Mouse (Mus musculus) MEL-GATA-1-ER (cell line): ENCODE measurements around the gene Fbxo47.

Source experiments
- DNase-seq: peaks from one replicate; pipeline ENCODE4 v3.0.0-alpha.2; 2012; ENCODE audit warnings: low read depth; ENCODE audit errors: extremely low read depth

The Fbxo47 gene

DNA sequence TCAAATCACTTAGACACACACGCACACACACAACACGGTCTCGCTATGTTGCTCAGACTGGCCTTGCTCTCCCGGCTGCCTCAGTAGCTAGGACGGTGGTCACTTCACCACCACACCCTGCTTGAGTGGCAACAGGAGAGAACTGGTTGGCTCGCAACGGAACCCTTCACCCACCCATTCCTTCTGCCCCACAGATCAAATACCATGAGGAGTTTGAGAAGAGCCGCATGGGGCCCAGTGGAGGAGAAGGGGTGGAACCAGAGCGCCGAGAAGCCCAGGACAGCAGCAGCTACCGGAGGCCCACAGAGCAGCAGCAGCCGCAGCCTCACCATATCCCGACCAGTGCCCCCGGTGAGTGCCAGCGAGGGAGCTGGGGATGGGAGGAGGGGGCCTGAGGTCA is 50.6 kb downstream of the Fbxo47 start:
- DNase-seq, result no peak

- DNase-seq, result no peak
These were observed 52.0 kb downstream of the Fbxo47 start for GRCm38 (mm10) chr11:97832001-97832400.

DNA sequence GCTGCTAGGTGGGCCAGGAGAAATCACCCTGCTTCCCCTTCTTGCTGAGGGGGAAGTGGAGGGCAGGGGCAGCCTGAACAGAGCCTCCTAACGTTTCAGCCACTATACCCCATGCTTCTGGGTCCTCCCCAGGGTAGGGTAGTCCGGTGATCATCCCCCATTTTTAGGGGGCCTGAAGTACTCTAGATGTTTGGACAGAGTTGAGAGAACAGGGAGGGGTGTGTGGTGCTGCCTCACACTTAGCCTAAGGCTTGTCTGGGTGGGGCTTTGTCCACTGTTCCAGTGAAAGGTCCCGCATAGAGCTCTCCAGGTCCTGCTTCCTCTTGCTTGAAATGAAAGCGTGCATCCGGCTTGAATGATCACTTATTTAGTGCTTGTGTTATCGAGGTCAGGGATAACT is 53.5 kb downstream of the Fbxo47 start:
- DNase-seq, result no peak

- no peak for DNase-seq
These were observed 54.0 kb downstream of the Fbxo47 start for GRCm38 (mm10) chr11:97829913-97830476.

GRCm38 (mm10) chr11:97829365-97829764 is 54.6 kb downstream of the Fbxo47 start:
- DNase-seq, result no peak

DNA sequence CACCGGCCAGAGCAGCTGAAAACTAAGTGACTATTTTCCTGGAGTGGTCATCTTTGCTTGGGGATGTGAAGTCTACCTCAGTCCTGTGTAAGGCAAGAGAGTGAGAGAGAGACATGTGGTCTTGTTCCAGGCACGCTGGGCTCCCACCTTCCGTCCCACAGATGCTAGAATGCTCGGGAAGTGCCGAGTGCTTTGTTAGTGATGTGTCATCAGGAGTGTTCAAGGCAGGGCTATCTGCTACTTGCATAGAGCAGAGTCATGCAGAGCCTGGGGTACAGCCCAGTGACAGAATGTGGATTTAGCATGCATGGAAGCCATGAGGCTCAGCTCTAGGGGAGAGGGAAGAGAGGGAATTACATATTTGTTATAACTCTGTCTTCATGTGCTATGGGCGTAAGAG is 56.3 kb downstream of the Fbxo47 start:
- no peak for DNase-seq

DNA sequence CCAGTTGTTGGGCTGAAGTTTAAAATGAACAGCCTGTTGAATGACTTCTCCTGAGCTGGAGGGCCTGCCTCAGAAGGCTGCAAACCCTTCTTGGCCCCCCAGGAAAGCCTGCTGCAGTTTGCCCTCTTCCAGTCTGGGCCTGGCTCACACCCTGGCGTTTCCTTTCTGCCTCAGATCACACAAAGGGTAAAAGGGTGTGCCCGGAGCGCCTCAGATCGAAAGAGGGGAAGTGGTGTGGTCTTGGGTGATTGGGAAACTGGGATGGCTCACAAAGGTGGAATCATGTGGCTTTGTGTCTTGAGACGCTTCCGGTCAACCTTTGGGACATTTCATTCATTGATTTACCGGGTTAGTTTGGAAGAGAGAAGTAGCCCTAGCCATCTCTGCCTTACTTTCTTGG is 57.5 kb downstream of the Fbxo47 start:
- no peak for DNase-seq

- peak; percentile 56 for DNase-seq
These were observed 58.0 kb downstream of the Fbxo47 start for GRCm38 (mm10) chr11:97825971-97826370.

- DNase-seq, result no peak
These were observed 58.7 kb downstream of the Fbxo47 start for GRCm38 (mm10) chr11:97825295-97825694.

DNA sequence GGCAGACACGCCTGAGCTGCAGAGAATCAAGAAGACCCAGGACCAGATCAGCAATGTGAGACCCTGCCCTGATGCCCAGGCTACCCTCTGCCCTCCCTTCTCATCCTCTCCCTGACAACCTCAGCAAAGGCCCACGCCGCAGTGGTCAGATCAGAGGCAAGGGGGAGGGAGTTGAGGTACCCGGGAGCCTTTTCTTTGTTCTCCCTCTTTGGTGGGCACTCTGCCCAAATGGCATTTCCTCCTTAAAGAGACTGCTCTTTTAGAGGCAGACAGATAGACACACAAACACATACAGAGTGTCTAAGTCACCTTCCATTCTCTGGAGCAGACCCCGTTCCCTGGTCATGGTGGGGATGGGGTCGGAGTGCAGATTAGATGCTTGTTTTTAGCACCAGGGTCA is 59.1 kb downstream of the Fbxo47 start:
- DNase-seq, result no peak

DNA sequence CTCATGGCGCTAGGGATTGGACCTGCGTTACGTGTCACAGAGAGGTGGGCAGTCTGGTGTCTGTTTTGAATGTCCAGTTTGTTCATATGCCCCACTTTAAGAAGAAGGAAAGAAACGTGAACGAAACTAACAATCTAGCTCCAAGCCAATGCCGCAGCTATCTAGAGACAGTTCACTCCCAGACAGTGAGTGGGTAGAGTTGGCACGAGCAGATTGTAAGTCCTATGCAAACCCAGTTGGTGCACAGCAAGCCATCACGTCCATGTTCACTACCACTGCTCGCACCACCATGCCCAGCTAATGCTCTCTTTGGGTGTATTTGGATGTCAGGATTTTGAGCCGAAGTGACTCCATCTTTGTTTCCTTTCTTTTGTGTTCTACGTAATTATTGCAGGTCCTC is 59.8 kb downstream of the Fbxo47 start:
- no peak for DNase-seq

- no peak for DNase-seq
These were observed 60.9 kb downstream of the Fbxo47 start for GRCm38 (mm10) chr11:97822840-97823603.

GRCm38 (mm10) chr11:97821401-97822064 is 62.4 kb downstream of the Fbxo47 start:
- DNase-seq, result no peak

DNA sequence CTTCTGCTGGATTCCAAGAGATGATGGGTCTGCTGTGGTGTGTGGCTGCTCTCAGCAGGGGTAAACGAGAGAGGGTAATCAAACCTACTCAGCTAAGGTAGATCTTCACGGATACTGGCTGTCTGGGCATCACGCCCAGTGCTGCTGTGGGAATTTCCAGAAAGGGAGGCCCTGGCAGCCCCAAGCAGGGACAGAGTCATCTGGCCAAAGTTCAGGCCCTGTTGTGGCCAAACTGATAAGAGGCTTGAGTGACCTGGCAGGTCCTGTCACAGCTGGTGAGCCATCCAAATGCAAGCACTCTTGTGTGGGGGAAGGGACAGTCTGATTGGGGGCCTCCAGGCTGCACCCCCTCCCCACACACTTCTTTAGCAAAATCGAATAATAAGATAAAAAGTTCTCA is 63.1 kb downstream of the Fbxo47 start:
- no peak for DNase-seq

DNA sequence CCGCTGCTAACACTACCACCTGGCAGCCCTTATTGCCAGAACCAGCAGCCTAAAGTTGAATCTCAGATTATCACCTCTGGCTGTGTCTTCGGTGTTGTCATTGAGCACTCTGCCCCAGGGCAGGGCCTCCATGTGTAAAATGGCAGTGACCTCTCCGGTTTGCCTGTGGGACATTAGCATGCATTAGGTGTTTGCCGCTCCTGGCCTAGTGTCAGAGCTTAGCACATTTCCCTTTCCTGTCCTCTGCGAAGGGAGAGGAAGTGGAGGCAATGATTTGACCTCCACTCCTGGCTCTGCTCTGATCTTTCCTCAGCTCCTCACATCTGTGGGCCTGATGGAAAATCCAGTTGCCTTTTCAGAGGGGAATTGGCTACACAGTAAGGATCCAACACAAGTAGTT is 64.0 kb downstream of the Fbxo47 start:
- DNase-seq, result no peak

DNA sequence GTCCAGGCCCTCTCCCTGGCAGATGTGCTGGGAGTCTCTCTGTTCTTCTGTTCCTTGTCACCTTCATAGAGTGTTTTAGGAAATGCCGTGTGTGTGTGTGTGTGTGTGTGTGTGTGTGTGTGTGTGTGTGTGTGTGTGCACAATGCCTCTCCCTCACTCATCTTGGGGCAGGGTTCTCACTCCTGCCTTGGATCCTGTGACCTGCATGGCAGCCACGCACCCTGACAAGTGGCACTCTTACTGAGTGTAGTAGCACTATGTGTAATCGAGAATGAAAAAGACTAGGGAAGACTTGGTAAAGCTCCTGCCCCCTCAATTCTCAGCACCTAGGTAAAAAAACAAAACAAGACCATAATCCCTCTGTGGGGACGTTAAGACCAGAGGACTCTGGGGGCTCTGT is 64.9 kb downstream of the Fbxo47 start:
- DNase-seq, result no peak

DNA sequence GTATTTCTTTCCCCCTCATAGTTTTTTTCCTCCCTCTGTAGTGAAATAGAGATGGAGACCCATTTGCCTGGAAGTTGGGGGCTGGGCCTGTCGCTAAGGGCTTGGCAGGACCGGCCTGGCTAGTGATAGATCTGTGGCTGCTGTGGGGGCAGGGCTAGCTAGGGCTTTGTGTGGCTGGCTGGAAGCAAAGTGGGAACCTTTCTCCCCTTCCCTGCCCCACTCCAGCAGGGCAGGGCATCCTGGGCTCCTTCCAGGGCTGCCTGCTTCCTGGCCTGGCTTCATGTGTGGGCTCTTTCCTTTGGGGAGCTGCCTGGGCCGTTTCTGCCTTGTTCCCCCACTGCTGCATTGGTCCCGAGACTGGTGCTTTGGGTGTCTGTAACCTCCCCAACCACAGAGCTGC is 65.4 kb downstream of the Fbxo47 start:
- no peak for DNase-seq

GRCm38 (mm10) chr11:97818003-97818402 is 66.0 kb downstream of the Fbxo47 start:
- DNase-seq, result no peak

GRCm38 (mm10) chr11:97817379-97817778 is 66.6 kb downstream of the Fbxo47 start:
- DNase-seq, result no peak

DNA sequence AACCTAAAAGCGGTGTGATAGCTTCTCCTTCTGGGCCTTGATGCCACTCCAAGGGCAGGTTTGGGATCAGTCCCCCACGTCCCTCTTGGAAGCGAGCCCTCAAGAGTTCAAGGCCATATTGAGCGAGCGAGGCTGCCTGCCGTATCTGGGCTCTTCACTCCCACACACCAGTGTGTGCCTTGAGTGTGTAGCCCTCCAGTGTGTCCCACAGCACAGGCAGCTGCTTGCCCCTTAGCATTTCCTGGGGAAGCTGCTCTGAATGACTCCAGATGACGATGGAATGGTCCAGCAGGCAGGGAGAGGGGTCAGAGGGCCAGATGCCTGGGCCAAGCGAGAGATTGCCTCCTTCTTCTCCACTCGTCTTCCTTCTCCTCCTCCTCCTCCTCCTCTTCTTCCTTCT is 67.0 kb downstream of the Fbxo47 start:
- DNase-seq, result no peak

- no peak for DNase-seq
These were observed 67.8 kb downstream of the Fbxo47 start for GRCm38 (mm10) chr11:97816176-97816575.

GRCm38 (mm10) chr11:97815736-97816135 is 68.2 kb downstream of the Fbxo47 start:
- DNase-seq, result no peak
